Mouse (Mus musculus) heart, adult 10 weeks (tissue): ENCODE results near the gene Gm3259. TPM values are rescaled to one million over a fixed set of nuclear protein-coding genes. Genes with fewer than 3 reads are reported as not detected.

ENCODE experiments used
- polyA plus RNA-seq: library from polyadenylated mRNA; stranded (reverse); fragments of 350-450 nt; fragmentation: Illumina TruSeq; extraction: RNeasy Lipid Tissue Mini Kit (QIAGEN cat#74804); gene quantifications from one replicate; pipeline ENCODE4 v1.2.3, GENCODE M21; 2014; ENCODE audit warnings: low read depth, low replicate concordance

Gm3259 gene
- not detected for polyA plus RNA-seq

DNA sequence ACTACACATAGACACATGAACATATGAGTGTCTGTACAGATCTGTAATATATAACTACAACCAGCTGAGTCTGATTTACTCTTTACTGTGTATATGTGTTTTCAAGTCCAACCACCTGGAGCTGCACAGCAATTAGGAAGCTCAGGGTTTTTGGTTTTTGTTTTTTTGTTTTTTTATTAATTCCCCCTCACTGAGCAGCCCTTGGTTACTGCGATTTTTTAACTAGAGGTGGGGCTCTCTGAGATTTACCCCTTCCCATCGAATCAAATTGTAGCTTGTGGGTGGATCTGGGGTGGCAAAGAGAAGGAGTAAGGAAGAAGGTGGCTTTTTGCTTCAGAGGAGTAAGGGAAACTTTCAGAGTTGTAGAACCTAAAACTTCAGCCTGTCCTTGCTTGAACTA, at the start of gene Gm3259:
Gene Gm3259, plus strand, starts transcription at position 301 of the 400 bp plus-strand sequence.

GRCm38 (mm10) chr5:95272668-95273067, 33.0 kb upstream of the Gm3259 start, which contains the start of gene Gm10424:
Gm10424 (minus strand) TSS chr5:95272768.

Other genes starting within 250 kb of the Gm3259 start
- not detected for gene Gm7942, start 199.0 kb upstream of the Gm3259 start, polyA plus RNA-seq
- not detected for gene Gm16513, start 123.3 kb upstream of the Gm3259 start, polyA plus RNA-seq
- not detected for gene Gm10424, start 33.1 kb upstream of the Gm3259 start, polyA plus RNA-seq
- gene D5Ertd577e, start 150.9 kb downstream of the Gm3259 start, polyA plus RNA-seq, result not detected
- gene Gm3286, start 204.8 kb downstream of the Gm3259 start, polyA plus RNA-seq, result not detected